Mouse (Mus musculus): ENCODE data around the gene Pkp4.
"Not testable (repeated sequence)": the region's sequence is repeated elsewhere in the genome, so short reads cannot be mapped to it uniquely, and the experiment has no call there.

Gene Pkp4

DNA sequence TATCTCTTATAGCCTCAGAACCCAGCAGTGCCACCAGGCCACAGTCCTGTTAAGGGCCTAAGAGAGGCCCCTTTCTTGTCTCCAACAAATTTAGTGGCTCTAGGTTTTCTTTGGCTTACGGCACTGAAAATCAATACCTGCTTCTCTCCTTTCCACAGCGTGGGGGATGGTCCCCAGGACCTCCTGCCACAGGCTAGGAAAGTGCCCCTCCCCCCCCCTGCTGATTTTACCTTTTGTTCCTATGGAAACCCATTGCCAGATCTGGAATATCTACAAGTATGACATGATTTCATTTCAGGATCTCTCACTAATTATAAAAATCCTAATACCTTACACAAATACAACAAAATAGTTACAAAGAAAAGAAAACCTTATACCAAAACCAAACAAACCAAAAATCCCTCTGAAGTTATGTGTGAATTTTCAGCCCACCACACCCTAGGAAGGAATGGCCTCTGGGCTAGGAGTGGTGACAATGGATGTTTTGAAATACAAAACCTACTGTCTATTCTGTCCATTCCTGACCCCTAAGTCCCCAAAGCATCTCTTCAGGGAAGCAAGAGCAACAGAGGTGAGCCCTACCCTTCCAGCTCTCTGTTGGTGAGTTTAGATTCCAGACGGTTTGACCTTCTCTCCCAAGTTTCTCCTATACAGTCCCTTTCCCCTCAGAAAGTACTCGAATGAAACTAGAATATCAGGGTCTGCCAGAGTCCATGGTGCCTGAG, 224.7 kb downstream of the Pkp4 start:
- no peak for DNase-seq

DNA sequence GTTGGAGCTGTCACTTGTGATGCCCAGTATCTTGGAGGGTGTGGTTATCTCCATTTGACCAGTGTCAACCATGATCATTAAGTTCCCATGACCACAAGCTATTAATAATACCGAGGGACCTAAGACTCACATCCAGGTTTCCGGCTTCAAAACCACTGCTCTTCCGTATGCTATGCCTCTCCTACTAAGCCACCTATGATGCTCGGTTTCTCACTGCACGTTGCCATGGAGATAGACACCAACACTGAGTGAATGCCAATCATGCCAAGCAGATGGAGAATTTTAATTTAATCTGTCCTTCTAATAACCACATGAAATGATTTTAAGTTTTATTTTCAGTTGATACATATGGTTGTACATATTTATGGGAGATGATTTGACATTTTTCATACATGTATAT, 229.3 kb downstream of the Pkp4 start:
- no peak for DNase-seq

DNA sequence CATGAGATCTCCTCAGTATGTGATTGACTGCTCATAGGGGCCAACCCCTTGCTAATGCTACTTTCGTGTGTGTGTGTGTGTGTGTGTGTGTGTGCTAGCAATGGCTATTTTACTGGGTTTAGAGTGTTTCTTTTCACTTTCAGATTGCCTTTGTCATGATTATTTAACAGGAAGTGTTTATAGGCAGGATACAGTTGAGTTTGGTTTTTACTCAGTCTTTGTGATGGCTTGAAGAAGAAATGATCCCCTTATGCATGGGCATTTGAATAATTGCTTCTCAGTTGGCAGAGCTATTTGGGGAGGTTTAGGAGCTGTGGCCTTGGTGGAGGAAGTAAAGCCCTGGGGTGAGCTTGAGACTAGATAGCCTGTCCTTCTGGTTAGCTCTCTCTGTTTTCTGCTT, 232.5 kb downstream of the Pkp4 start:
- DNase-seq = no peak

GRCm38 (mm10) chr2:59394651-59395050, 234.0 kb downstream of the Pkp4 start:
- no peak for DNase-seq

DNA sequence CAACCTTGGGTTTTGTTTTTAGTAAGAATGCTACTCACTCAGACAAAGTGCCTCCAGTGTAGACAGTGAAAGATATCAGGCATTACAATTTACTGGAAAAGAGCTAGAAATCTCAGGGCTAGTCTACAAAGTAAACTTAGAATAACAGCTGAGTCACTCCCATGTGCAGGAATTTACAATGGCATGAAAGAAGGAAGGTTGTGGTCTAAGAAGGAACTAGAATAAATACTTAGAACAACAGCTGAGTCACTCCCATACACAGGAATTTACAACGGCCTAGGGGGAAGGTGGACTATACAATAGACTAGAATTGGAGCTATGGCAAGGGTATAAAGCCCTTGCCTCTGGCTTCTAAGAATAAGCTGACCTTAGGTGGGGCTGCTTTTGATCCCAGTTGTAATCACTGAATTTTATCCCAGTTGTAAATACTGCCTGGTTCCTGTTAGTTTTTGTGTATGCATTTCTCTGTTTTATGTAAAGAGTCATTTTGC, 234.6 kb downstream of the Pkp4 start:
- DNase-seq = not testable (repeated sequence)

- DNase-seq = no peak
Measured at GRCm38 (mm10) chr2:59396555-59396954, 235.9 kb downstream of the Pkp4 start.

- no peak for DNase-seq
Measured at GRCm38 (mm10) chr2:59397531-59397930, 236.9 kb downstream of the Pkp4 start.

- DNase-seq = no peak
Measured at GRCm38 (mm10) chr2:59400901-59401378, 240.3 kb downstream of the Pkp4 start.

DNA sequence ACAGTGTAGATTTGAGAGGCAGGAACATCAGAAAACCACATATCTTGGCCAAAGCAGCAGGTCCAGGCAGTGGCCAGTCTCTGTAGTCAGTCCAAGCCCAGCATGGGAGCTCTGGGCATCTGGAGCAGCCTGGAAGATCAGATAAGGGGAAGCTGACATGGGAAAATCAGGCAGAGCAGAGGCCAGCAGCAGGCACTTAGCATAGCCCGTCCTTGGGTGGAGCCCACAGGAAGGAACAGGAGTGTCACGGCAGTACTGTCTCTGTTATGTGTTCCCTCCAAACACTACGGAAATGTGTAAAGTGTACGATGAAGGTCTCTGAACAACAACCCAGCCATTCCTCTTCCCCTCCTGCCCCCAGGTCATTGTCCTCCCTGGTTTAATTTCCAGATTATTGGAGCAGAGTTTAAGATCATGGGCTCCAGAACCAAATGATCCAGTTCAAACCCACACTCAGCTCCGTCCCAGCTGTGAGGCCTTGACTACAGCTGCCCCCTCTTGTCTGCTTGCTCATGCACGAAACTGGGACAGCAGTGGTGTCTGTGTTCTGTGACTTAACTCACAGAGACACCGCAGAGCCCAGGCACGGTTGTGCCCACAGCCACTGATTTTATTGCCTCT, 241.3 kb downstream of the Pkp4 start:
- DNase-seq = no peak

DNA sequence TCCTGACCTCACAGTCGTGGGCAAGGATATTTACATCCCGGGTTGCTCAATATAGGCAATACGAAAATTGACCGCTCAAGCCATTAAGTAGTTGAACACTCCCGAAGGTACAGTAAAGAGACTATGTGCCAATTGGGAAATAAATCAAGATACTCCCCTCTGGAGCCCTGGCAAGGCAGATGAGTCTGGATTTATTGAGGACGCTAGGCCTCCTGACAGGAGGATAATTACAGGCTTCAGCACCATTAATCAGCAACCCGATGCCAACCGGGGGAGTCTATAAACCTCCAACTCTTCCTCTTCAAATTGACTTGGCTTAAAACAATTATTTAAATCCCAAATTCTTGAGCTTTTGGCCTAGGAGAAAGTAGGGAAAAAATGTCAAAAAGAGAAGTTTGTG, 243.4 kb downstream of the Pkp4 start:
- DNase-seq = no peak

Data from right cerebral cortex, postnatal 14 days (tissue).